Mouse (Mus musculus): ENCODE data around the gene Bank1.

The Bank1 gene

DNA sequence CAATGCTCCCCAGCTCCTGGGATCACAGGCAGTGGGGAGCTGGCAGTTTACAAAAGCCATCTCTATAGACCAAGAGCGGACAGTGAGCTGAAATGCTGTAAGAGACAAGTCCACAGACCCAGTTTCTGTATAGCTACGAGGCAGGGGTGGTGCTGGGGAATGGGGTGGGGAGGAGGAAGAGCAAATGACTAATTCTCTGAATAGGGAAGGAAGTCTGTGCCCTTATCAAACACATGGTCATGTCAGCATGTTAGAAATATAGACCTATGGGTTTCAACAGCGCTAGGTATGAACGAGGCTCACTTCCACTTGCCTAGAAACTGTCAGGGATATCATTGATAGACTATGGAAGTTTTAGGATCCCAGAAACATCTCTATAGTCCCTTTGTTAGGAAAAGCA lies 73.0 kb downstream of the Bank1 start:
- DNase-seq (ENCODE audit: low read depth, low spot score): no peak

DNA sequence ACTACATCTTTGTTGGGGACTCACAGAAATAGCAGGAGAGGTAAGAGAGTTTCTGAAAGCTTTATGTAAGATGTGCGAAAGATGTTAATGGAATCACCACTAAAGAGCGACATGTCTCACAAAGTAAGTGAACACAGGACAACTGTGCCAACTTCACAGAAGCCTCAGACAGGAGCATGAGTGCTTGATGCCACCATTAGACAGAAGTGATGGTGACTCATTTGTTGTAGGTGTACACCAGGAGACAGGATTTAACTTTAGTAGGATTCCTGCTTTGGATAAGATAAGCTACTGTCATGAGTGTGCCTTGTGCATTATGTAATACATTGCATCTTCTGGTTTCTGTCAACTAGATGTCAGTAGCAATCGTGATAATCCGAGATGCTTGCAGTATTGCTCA lies 74.3 kb downstream of the Bank1 start:
- DNase-seq (ENCODE audit: low read depth, low spot score): no peak

DNA sequence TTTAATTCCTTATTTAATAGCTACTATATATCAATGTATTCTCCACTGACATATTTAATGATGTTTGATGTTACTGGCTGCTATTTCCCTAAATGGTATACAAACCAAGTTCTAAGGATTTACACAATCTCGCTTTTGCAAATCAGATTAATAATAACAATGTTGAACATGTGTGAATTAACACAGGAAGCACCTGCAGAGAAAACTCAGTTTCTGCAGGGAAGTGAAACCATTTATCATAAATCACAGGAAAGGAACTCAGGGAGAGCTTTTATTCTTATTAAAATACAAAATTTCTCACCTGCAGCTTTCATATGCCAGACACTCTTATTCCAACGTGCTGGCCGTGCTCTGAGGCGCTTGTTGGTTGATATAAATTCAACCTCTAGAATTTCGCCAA lies 78.5 kb downstream of the Bank1 start:
- no peak for DNase-seq (ENCODE audit: low read depth, low spot score)

DNA sequence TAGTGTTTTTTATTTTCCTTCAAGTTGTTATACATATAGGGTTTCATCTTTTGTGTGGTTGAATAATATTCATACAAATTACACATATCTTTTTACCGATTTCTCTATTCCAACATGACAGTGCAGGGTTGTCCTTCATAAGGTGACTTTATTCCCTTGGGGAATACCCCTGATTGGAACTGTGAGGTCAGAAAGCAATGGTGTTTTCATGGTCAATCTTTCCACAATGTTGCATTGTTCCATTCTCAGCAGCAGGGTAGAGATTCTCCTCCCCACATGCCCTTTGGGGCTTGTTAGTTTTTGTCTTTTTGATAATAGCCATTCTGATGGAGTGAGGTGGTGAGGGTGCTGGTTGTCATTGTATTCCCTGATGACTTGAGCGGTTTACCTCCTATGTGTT lies 80.9 kb downstream of the Bank1 start:
- no peak for DNase-seq (ENCODE audit: low read depth, low spot score)

DNA sequence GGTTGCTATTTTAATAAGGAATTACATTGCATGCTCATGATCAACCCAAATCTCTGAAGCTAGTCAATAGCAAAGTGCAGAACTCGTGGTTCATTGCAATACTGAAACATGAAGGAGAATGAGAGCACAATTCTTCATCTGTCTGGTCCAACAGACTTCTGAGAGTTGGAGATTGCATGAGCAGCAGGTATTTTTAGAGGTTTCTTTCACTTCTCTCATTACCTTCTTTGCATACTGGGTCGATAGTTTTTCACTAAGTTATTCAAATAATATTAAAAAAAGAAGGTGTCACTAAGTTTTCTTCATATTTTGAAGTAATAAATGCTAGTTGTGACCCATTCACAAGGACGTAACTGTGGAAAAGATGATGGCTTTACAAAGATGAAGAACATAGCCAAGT lies 87.1 kb downstream of the Bank1 start:
- DNase-seq (ENCODE audit: low read depth, low spot score): no peak

DNA sequence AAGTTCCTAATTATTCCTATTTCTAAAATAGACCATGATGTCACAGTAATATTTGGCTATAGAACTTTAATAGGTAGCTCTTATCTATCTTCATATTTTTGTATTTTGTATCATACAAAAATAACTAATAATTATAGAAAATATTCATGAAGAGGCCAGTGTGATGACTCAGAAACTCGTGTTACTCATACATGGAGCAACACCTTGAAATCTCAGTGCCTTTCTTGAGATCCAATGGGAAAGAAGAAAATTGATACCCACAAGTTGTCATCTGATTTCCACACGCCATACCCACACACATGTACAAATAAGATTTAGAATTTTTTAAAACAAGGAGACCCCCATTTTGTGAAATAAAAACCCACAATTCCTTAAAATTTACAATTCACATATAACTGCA lies 92.4 kb downstream of the Bank1 start:
- no peak for DNase-seq (ENCODE audit: low read depth, low spot score)

DNA sequence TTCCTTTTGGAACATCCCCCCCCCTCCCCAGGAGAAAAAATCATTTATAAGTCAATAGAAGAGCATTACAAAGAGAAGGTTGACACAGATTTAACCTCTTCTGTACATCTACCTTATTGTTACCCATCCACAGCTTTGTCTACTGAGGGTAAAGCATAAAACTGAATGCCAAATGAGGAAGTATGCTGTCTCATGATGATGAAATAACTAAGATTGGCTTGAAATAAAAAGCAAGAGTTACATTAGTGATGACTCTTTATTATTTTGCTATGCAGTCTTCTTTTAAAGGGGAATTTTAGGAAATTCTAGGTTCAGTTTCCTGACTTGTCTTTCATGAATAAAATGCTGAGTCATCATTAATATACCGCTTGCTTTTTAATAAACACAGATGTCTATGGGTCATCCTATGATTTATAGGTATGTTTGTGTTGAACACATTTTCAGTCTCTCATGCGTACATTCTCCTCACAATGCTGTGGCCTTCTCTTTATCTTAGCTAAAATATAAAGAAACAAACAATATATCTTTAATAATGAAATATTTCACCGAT lies 95.2 kb downstream of the Bank1 start:
- no peak for DNase-seq (ENCODE audit: low read depth, low spot score)

DNA sequence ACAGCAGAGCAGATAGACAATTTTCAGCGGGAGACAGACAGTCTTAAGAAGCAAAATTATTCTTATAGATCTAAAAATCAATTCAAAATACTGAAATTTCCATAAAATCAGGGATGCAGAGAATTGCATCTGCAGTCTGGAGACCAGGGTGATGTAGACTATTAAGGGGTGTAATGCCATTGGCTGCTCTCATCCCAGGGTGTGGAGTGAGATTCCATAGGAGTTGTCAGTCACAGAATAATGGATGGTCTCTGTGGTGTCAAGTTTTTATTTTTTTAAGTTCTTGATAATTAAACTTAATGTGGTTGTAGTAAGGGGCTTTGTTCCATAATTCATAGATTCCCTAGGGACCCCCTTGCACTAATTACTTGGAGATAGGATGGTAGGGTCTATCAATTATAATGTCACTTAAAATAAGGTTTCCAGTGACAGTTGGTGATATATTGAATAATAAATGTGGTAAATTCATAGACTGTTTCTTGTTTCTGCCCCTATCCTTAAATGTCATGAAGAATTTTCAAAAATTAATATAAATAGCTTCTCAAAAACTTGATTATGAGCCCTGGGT lies 136.1 kb downstream of the Bank1 start:
- DNase-seq (ENCODE audit: low read depth, low spot score): no peak

DNA sequence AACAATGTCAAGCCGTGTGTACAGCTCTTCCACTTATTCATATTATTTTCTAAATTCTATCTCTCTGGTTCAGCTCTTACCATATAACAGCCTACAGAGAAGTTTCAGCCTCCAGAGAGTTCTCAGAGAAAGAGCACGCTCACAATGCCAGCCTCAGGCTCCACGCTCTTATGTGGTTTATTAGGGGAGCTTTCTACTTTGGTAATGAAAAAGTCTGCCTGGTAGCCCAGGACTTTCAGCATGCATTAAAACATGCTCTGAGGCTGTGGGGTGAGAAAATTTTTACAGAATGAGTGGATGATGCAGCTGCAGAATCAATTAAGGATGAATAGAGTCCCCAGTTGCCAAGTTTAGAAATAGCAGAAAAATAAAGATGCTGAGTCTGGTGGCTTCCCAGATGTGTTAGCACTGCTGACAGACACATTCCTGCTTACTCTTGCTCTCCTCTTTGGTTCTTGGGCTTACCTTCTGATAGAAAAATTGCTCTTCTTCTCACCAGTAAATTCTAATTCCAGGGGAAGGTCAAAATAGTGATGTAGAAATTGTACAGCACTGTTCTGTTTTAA lies 139.2 kb downstream of the Bank1 start:
- DNase-seq (ENCODE audit: low read depth, low spot score): no peak

DNA sequence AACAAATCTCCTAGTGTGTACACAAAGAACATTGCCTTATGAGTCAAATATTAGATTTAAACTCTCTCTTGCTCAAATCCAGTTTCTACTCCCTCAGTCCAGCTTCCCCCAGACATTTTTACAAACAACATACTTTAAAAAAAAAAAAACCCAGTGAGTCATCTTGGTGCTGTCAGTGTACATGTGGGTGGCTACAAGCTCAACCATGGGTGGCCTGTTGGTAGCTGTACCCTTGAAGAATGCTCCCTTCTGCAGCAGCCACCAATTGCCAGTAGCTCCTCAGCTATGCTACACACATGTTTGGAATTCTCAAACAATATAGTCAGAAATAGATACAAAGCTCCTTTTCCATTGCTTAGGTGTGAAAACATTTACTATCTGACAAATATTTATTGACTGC lies 154.2 kb downstream of the Bank1 start:
- DNase-seq (ENCODE audit: low read depth, low spot score): no peak

DNA sequence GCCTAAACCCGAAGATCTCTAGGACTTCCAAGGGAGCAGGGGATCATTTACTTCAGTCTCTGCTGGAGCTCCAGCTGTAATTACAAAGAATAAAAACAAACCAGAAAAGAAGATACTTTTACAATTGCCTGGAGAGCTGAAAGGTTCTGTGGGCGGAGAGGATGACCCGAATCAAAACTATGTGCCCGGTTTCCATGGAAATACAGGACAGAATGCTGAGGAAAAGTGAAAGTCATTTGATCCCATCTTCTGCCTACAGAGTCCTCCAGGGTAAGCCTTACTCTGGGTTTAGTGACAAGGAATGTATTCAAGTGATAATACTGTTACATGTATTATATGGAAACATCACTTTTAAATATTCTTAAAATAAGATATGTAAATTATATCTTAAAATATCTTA lies 157.8 kb downstream of the Bank1 start:
- no peak for DNase-seq (ENCODE audit: low read depth, low spot score)

DNA sequence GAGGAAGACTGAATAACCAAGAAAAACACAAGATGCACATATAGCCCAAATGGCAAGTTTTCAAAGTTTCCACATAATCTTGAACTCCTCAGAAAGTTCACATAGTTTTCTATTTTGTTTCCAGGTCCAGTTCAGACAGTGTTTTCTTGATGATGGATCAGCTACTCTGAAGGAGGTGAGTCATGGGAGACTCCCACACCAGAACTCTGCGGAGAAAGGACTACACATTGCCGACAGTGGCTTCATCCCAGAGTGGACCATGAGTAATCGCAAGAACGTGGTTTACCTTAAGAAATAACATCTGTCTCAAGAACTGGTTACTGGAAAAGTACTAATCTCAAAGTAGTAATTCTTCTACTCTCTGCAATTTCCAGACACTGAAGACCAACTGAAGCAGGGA lies 159.2 kb downstream of the Bank1 start:
- no peak for DNase-seq (ENCODE audit: low read depth, low spot score)

DNA sequence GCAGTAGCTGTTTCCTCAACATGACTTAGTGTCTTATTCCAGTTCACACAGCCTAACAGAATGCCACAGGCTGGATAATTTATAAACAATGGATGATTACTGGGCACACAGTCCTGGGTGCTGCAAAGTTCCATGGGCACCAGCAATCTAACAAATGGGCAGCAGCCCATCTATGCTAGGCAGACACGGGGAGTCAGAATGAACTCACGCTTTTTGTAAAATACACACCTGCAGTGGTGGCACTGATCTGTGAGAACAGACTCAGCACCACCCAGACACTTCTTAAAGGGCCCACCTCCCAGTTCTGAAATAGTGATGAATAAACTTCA lies 159.9 kb downstream of the Bank1 start:
- no peak for DNase-seq (ENCODE audit: low read depth, low spot score)

DNA sequence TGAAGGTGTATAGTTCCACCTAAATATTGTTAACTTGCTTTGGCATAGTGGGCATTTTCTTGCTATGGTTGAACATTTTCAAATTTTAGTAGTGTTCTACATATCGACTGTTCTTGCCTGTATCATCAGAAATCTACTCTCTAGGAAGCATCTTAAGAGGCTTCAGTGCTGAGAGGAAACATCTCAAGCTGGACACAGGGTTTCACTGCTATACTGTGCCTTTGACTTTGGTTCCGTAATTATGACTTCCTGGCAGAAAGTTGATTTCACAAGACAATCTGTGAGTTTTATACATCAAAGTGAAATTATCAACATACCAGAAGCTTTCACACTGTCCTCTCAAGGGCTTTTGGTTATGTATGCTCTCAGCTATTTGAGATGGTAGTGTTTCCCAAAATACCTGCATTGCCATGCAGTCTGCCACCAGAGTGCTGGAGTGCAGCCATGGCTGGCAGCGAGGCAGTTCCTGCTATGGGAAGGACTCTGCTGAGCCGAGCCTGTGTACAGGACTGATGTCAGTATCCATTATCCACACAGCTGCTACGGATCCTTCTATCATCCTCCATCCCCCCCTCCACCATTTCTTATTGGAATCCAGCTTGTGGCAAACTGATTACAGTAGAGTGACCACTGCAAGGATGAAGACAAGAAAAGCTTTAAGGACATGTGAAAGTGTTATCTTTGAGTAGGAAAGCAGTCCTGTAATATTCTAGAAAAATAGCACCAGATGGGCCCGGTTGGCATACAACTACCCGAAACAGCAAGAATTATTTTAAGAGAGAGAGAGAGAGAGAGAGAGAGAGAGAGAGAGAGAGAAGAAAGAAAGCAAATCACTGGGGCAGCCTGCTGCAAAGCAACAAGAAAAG lies 160.5 kb downstream of the Bank1 start:
- no peak for DNase-seq (ENCODE audit: low read depth, low spot score)

DNA sequence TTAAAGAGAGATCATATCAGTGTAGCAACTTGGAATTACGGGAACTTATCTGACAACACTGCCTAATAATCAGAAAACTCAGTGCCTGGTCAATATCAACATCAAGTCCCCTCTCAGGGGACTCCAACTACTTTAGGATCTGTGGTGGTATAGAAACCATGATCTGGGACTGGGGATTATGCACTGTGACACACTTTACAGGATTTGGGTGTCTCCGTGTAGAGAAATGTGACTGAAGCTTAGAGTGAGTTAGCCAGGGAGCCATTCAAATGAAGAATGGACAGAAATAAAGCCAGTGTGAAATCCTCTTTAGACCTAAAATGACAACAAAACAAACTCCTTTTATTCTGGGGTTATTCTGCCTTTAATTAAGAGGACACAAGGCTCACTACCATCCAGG lies 167.8 kb downstream of the Bank1 start:
- DNase-seq (ENCODE audit: low read depth, low spot score): no peak

DNA sequence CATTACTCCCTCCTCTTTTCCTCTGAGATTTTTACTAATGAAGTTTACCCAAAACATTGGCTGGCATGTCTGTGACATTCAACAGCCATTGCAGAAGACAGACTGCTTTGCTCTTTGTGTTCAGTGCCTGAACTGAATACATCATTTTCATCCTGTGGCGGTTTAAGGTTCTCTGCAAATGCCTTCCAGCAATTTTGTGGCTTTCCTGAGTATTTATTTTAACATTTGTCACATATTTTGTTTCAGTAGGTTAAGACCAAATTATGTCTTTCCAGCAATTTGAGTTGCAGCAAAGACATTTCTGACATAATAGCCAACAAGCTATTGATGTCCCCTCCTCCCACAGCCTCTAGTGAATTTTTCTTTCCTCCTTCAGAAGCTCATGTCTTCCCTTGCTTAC lies 170.3 kb downstream of the Bank1 start:
- no peak for DNase-seq (ENCODE audit: low read depth, low spot score)

DNA sequence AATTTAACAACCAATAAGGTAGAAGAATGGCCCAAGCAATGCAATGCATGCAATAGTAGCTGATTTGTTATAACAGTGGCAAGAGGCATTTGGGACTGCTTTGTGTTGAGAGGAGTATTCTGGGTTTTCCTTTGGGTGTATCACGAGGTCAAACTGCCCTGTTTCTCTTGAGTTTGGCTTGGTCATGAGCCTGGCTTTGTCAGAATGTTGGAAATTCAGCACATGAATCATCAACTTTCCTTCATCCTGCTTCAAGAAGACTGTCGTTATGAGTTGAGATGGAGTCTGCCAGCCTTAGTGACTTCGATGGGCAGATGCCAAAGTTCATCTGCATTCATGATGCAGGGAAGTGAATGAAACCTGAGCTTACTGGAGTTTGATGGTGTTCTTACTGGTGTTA lies 175.0 kb downstream of the Bank1 start:
- no peak for DNase-seq (ENCODE audit: low read depth, low spot score)

DNA sequence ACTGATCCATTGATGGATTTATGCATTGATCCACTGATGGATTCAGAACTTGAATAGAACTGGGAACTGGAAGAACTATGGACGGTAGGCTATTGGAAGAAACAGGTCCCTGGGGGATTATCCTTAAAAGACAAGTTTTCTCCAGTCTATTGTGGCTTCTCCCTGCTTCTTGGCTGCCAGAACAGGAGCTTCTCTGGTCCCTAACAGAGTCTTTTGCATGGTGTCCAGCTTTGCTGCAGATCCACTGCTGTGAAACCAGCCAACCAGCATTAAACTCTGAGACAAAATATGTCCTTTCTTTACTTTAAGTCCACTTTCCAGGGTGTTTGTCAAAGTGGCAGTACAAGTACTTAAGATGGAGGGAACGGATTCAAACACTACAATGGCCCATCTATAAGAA lies 178.7 kb downstream of the Bank1 start:
- DNase-seq (ENCODE audit: low read depth, low spot score): no peak

DNA sequence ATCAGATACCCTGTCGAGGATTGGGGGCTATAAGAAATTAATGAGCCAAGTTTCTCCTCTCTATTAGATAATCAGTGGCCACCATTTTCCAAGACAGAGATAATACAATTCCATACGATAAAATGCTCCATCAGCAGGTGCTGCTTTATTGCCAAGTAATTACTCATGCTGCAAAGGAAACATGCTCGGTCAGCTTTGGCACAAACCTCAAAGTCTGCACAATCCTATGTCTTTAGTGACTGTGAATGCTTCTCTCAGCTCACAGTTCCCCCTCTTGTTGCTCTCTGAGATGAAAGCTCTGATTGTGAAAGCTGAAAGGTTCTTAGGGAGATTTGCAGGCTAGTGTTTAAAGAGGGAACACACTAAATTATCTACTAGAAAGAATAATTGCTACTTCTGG lies 193.9 kb downstream of the Bank1 start:
- no peak for DNase-seq (ENCODE audit: low read depth, low spot score)

DNA sequence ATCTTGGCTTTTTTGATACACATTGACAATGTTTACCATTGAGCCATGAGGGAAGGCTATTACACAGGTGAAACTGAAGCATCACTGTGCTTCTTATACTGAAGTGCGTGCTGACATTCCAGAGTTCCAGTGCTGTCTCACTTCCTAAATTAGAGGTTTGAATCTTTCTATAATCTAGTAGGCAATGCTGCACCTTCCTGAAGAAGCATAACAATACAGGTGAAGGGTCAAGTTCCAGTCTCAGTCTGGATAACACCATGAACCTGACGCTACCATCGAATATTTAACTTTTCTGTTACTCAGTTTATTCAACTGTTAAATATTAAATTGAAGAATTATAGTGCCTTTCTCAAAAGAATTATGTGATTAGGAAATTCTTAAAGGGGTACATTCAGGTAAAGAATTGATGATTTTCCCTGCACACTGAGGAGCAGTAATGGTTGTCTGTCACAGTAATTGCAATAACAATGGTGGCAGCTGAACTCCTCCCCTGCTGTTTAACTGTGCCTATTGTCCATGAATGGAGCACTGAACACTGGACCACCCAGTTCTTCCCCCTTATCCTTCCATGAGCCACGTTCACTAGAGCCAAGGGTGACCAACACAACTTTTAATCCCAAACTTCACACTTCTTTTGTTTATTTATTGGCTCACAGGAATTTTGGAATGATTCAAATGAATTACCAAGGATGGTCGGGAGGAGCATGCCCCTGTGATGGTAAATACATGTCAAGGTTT lies 210.2 kb downstream of the Bank1 start:
- DNase-seq (ENCODE audit: low read depth, low spot score): no peak

DNA sequence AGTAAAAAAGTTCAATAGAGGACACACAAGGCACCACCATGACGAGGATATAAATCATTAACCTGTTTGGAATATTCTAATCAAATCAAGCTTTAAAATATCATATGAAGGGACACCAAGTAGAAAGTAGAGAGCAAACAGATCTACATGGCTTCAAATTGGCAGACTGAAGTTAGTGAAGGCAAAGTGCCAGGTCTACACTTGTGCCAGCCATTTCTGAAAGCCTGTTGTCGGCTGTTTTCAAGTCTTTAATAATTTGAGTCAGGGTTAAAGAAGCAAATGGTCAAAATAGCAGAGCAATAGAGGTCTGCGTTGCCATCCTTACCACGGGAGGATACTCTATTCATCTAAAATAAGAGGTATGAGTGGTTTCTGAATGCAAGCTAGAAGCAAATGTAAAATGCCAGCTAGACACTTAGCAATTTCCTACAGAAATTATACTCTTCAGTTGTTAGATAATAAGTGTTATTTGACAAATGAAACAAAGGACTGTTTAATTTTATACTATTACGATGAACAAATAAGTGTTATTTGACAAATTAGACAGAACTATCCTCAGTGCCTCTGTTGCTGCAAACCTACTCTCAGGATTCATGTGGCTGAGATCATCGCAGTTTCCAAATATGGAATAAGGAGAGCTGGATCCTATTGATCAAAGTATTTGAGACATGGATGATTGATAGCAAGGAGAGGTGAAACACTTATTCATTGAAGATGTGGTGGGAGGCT lies 216.3 kb downstream of the Bank1 start:
- DNase-seq (ENCODE audit: low read depth, low spot score): no peak

DNA sequence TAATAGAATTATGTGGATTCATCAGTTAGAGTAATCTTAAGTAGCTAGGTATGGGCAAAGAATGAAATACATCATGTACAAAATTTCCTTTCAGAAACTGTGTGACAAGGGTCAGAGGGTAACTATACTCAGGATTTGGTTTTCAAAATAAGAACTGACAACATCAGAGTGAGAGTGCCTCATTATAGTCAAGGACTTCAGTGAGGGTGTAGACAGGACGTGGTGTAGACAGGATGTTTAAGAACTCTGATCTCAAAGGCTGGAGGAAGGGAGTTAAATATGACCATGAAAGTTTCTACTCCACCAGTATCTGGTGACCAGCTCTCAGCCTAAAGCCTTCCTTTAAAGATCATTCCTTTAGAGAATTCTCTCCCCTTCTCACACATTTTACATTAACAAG lies 219.4 kb downstream of the Bank1 start:
- no peak for DNase-seq (ENCODE audit: low read depth, low spot score)
